Mouse (Mus musculus): ENCODE results near the gene Lilra6.
A peak's percentile ranks its signal among the peaks of the same experiment; 100 is the strongest.
"Not testable (repeated sequence)": the region's sequence is repeated elsewhere in the genome, so short reads cannot be mapped to it uniquely, and the experiment has no call there.

Lilra6 gene

GRCm38 (mm10) chr7:3915387-3915786, at the start of gene Lilra6:
Gene Lilra6, minus strand, starts transcription at chr7:3915503.
- DNase-seq (ENCODE audit: low spot score in 2 of 2): peak in 1 of 2 experiments; percentile 26

DNA sequence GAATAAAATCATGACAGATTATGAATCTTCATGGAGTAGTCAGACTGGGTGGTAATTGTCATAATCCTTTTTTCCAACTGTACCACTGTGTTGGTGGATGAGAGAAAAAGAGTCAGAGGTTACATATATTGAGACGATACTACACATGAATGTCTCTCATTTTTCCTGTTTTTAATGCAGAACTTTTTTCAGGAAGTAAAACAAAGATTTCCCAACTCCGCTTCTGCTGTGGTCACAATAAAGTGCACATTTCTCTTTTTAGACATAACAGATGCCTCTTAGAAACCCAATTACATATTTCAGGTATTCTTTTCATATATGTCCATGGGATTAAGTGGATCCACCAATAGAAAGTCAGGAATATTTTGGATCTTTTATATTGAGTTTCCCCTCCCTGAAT, 46.7 kb upstream of the Lilra6 start:
- DNase-seq (ENCODE audit: low spot score in 2 of 2): no peak

DNA sequence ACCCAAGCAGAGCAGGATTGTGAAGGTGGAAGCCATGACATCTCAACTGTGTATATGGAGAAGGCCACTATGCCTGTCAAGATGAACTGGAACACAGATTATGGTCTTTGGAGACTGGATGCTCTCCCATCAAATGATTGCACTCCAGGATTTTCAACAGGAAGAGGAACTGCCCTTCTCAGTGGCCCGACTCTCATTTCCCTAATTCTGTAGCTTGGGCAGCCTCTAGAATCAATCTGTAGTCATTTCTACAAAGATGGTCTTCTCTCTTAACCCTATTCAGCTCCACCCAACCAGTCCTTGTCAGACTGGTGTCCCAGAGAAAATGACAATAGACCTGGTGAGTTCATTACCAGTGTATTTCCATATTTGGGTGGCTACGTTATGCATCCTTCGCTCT, 42.1 kb upstream of the Lilra6 start:
- no peak for DNase-seq (ENCODE audit: low spot score in 2 of 2)

DNA sequence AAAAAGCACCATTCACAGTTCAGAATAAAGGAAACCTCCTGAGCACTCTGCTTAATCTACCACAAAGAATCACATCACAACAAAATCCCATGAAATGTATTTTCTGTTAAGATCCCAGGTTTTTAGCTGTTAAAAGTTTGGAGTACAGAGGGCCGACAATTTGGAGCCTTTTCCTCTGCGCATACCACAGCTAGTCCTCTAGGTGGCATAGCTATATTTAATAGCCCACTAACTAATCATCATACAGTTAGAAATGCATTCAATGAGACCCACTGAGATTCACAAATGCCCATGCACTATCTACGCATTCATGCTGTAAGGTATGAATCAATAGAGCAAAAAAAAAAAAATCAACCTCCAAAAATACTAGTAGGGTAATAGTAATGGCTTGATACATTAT, 33.9 kb upstream of the Lilra6 start:
- no peak for DNase-seq (ENCODE audit: low spot score in 2 of 2)

DNA sequence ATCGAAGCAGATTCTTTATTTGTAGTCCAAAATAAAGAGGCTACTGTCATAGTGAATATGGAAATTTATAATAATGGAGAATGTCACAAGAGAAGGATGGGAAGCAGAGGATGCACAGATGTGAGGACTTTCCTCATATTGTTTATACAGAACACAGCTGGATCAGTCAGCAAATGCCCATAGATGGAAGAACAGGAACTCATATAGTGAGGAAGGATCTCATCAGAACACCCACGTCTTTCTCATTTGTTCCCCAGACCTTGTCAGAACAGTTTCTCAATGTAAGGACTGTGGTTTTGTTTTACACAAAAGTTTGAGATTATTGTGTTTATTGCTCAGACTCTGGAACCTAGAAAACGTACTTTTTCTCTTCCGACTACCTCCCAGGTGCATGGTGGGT, 32.9 kb upstream of the Lilra6 start:
- DNase-seq (ENCODE audit: low spot score in 2 of 2): no peak

- no peak for DNase-seq (ENCODE audit: low spot score in 2 of 2)
Measured at GRCm38 (mm10) chr7:3946117-3946516, 30.8 kb upstream of the Lilra6 start.

DNA sequence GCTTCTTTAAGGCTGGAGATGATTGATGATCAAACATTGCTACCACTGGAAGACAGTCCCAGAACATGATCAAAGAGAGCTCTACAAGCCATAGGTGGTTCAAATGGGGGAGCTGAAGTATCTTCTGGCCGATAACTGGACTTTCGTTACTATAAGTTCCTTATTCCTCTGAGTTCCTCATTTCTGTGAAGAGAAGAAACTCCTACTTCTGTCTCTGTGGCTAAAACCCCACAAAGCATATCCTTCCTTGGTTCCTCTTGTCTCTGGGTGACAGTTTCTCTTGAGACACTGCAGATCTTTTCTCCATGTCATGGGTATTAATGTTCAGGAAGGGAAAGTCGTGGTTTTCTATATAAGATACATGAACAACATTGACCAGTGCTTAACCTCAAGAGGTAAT, 25.6 kb upstream of the Lilra6 start:
- no peak for DNase-seq (ENCODE audit: low spot score in 2 of 2)

GRCm38 (mm10) chr7:3939866-3940525, 24.7 kb upstream of the Lilra6 start:
- no peak for DNase-seq (ENCODE audit: low spot score in 2 of 2)

- DNase-seq (ENCODE audit: low spot score in 2 of 2): not testable (repeated sequence)
Measured at GRCm38 (mm10) chr7:3935473-3935872, 20.2 kb upstream of the Lilra6 start.

- DNase-seq (ENCODE audit: low spot score in 2 of 2): peak in 1 of 2 experiments; percentile 38
Measured at GRCm38 (mm10) chr7:3903704-3904103, 11.6 kb downstream of the Lilra6 start.

GRCm38 (mm10) chr7:3898036-3898590, 17.2 kb downstream of the Lilra6 start, which contains the start of gene Gm14548:
Gene Gm14548, minus strand, starts transcription at chr7:3898120.
- DNase-seq (ENCODE audit: low spot score in 2 of 2): peak in 1 of 2 experiments; percentile 39

- DNase-seq (ENCODE audit: low spot score in 2 of 2): not testable (repeated sequence)
Measured at GRCm38 (mm10) chr7:3875032-3875431, 40.3 kb downstream of the Lilra6 start.

Measured in spleen, postnatal 10 days (tissue).